Mouse (Mus musculus): ENCODE results near the gene Il2rb. TPM values are rescaled to one million over a fixed set of nuclear protein-coding genes. Genes with fewer than 3 reads are reported as not detected.

The Il2rb gene
- polyA plus RNA-seq, 1 experiment from 2014 or later = not detected

GRCm38 (mm10) chr15:78533346-78533835, 38.3 kb upstream of the Il2rb start:
- Histone ChIP-seq H3K27ac (ENCODE audit: low read depth, low read length) (no peak overlapping the region), H3K4me2 (no peak overlapping the region), H3K27me3 (ENCODE audit: control insufficient read depth, insufficient read depth, low read length) (peaks cover 5% of the 10 kb centered on the region; the same call in 1 of the 2 replicates), H3K36me3 (ENCODE audit: control insufficient read depth, insufficient read depth, low read length) (no peaks in the 10 kb centered on the region), H3K4me3 (ENCODE audit: low read depth, low read length) (no peak overlapping the region), H3K9ac (ENCODE audit: low read depth, low read length) (no peak overlapping the region), H3K4me1 (ENCODE audit: control insufficient read depth, insufficient read depth, low read length) (peaks cover 30% of the 10 kb centered on the region), H3K9me3 (replicated peaks; ENCODE audit: control insufficient read depth, low read length) (no peaks in the 10 kb centered on the region)
- 64% methylated on average over 10 of the region's 10 CpGs for WGBS (ENCODE audit: insufficient replicate concordance)
- no peak for ATAC-seq (replicated peaks; ENCODE audit: insufficient number of reproducible peaks, low FRiP score, low TSS enrichment)

- WGBS (ENCODE audit: insufficient replicate concordance) = 72% methylated on average over 10 of the region's 10 CpGs
- Histone ChIP-seq H3K27me3 (ENCODE audit: control insufficient read depth, insufficient read depth, low read length) (0 out of 2 replicates have a peak, but pooled peaks cover 2% of the 10 kb centered on the region), H3K27ac (ENCODE audit: low read depth, low read length) (no peak overlapping the region), H3K36me3 (ENCODE audit: control insufficient read depth, insufficient read depth, low read length) (no peaks in the 10 kb centered on the region), H3K9ac (ENCODE audit: low read depth, low read length) (no peak overlapping the region), H3K4me2 (no peak overlapping the region), H3K4me1 (ENCODE audit: control insufficient read depth, insufficient read depth, low read length) (peaks cover 35% of the 10 kb centered on the region), H3K4me3 (ENCODE audit: low read depth, low read length) (no peak overlapping the region), H3K9me3 (replicated peaks; ENCODE audit: control insufficient read depth, low read length) (no peaks in the 10 kb centered on the region)
- no peak for ATAC-seq (replicated peaks; ENCODE audit: insufficient number of reproducible peaks, low FRiP score, low TSS enrichment)
These were observed 37.7 kb upstream of the Il2rb start for GRCm38 (mm10) chr15:78532566-78533345.

- Histone ChIP-seq H3K36me3 (ENCODE audit: control insufficient read depth, insufficient read depth, low read length) (no peaks in the 10 kb centered on the region), H3K27ac (ENCODE audit: low read depth, low read length) (peak overlapping the region; percentile 80), H3K9me3 (replicated peaks; ENCODE audit: control insufficient read depth, low read length) (no peaks in the 10 kb centered on the region), H3K4me1 (ENCODE audit: control insufficient read depth, insufficient read depth, low read length) (peaks cover 39% of the 10 kb centered on the region), H3K9ac (ENCODE audit: low read depth, low read length) (peak overlapping the region; percentile 81), H3K4me2 (peak overlapping the region; percentile 64), H3K4me3 (ENCODE audit: low read depth, low read length) (peak overlapping the region; percentile 41), H3K27me3 (ENCODE audit: control insufficient read depth, insufficient read depth, low read length) (0 out of 2 replicates have a peak, but pooled peaks cover 2% of the 10 kb centered on the region)
- ATAC-seq (replicated peaks; ENCODE audit: insufficient number of reproducible peaks, low FRiP score, low TSS enrichment) = peak; percentile 70
- 1% methylated on average over 25 of the region's 25 CpGs for WGBS (ENCODE audit: insufficient replicate concordance)
These were observed 36.9 kb upstream of the Il2rb start for GRCm38 (mm10) chr15:78531901-78532469.

- Histone ChIP-seq H3K4me1 (ENCODE audit: control insufficient read depth, insufficient read depth, low read length) (peaks cover 39% of the 10 kb centered on the region), H3K27ac (ENCODE audit: low read depth, low read length) (peak overlapping the region; percentile 80), H3K9ac (ENCODE audit: low read depth, low read length) (peak overlapping the region; percentile 81), H3K4me2 (peak overlapping the region; percentile 64), H3K36me3 (ENCODE audit: control insufficient read depth, insufficient read depth, low read length) (no peaks in the 10 kb centered on the region), H3K9me3 (replicated peaks; ENCODE audit: control insufficient read depth, low read length) (no peaks in the 10 kb centered on the region), H3K4me3 (ENCODE audit: low read depth, low read length) (no peak overlapping the region), H3K27me3 (ENCODE audit: control insufficient read depth, insufficient read depth, low read length) (no peaks in the 10 kb centered on the region)
- 60% methylated on average over 4 of the region's 4 CpGs for WGBS (ENCODE audit: insufficient replicate concordance)
- ATAC-seq (replicated peaks; ENCODE audit: insufficient number of reproducible peaks, low FRiP score, low TSS enrichment) = no peak
These were observed 36.3 kb upstream of the Il2rb start for GRCm38 (mm10) chr15:78531451-78531720.

- Histone ChIP-seq H3K36me3 (ENCODE audit: control insufficient read depth, insufficient read depth, low read length) (no peaks in the 10 kb centered on the region), H3K27ac (ENCODE audit: low read depth, low read length) (peak within 1 kb of the TSS; percentile 80), H3K4me1 (ENCODE audit: control insufficient read depth, insufficient read depth, low read length) (peaks cover 39% of the 10 kb centered on the region), H3K9ac (ENCODE audit: low read depth, low read length) (peak within 1 kb of the TSS; percentile 81), H3K4me3 (ENCODE audit: low read depth, low read length) (peak within 1 kb of the TSS; percentile 41), H3K27me3 (ENCODE audit: control insufficient read depth, insufficient read depth, low read length) (no peaks in the 10 kb centered on the region), H3K9me3 (replicated peaks; ENCODE audit: control insufficient read depth, low read length) (no peaks in the 10 kb centered on the region), H3K4me2 (peak within 1 kb of the TSS; percentile 64)
- 61% methylated on average over 17 of the region's 17 CpGs for WGBS (ENCODE audit: insufficient replicate concordance)
- ATAC-seq (replicated peaks; ENCODE audit: insufficient number of reproducible peaks, low FRiP score, low TSS enrichment) = no peak
These were observed 35.8 kb upstream of the Il2rb start, which contains the start of gene C1qtnf6 for GRCm38 (mm10) chr15:78530671-78531450. Gene C1qtnf6, minus strand, starts transcription at chr15:78531416.

- Histone ChIP-seq H3K9me3 (replicated peaks; ENCODE audit: control insufficient read depth, low read length) (no peaks in the 10 kb centered on the region), H3K9ac (ENCODE audit: low read depth, low read length) (no peak overlapping the region), H3K36me3 (ENCODE audit: control insufficient read depth, insufficient read depth, low read length) (no peaks in the 10 kb centered on the region), H3K4me2 (peak overlapping the region; percentile 60), H3K27me3 (ENCODE audit: control insufficient read depth, insufficient read depth, low read length) (no peaks in the 10 kb centered on the region), H3K4me1 (ENCODE audit: control insufficient read depth, insufficient read depth, low read length) (peaks cover 39% of the 10 kb centered on the region), H3K27ac (ENCODE audit: low read depth, low read length) (no peak overlapping the region), H3K4me3 (ENCODE audit: low read depth, low read length) (peak overlapping the region; percentile 43; the same call in 1 of the 2 replicates)
- WGBS (ENCODE audit: insufficient replicate concordance) = 69% methylated on average over 3 of the region's 3 CpGs
- no peak for ATAC-seq (replicated peaks; ENCODE audit: insufficient number of reproducible peaks, low FRiP score, low TSS enrichment)
These were observed 35.1 kb upstream of the Il2rb start for GRCm38 (mm10) chr15:78530141-78530540.

GRCm38 (mm10) chr15:78529428-78529990, 34.4 kb upstream of the Il2rb start:
- peaks cover 39% of the 10 kb centered on the region for H3K4me1 ChIP-seq (ENCODE audit: control insufficient read depth, insufficient read depth, low read length)
- H3K9ac ChIP-seq (ENCODE audit: low read depth, low read length) = peak overlapping the region; percentile 74
- no peaks in the 10 kb centered on the region for H3K27me3 ChIP-seq (ENCODE audit: control insufficient read depth, insufficient read depth, low read length)
- WGBS (ENCODE audit: insufficient replicate concordance) = 4% methylated on average over 15 of the region's 15 CpGs
- H3K4me3 ChIP-seq (ENCODE audit: low read depth, low read length) = peak overlapping the region; percentile 43
- no peaks in the 10 kb centered on the region for H3K9me3 ChIP-seq (replicated peaks; ENCODE audit: control insufficient read depth, low read length)
- peak overlapping the region; percentile 85 for H3K27ac ChIP-seq (ENCODE audit: low read depth, low read length)
- no peaks in the 10 kb centered on the region for H3K36me3 ChIP-seq (ENCODE audit: control insufficient read depth, insufficient read depth, low read length)
- peak overlapping the region; percentile 60 for H3K4me2 ChIP-seq
- ATAC-seq (replicated peaks; ENCODE audit: insufficient number of reproducible peaks, low FRiP score, low TSS enrichment) = peak; percentile 41

GRCm38 (mm10) chr15:78528726-78529411, 33.8 kb upstream of the Il2rb start:
- ATAC-seq (replicated peaks; ENCODE audit: insufficient number of reproducible peaks, low FRiP score, low TSS enrichment) = no peak
- peaks cover 39% of the 10 kb centered on the region for H3K4me1 ChIP-seq (ENCODE audit: control insufficient read depth, insufficient read depth, low read length)
- H3K36me3 ChIP-seq (ENCODE audit: control insufficient read depth, insufficient read depth, low read length) = no peaks in the 10 kb centered on the region
- H3K27ac ChIP-seq (ENCODE audit: low read depth, low read length) = peak overlapping the region; percentile 85
- H3K9ac ChIP-seq (ENCODE audit: low read depth, low read length) = peak overlapping the region; percentile 74
- peak overlapping the region; percentile 60 for H3K4me2 ChIP-seq
- no peaks in the 10 kb centered on the region for H3K9me3 ChIP-seq (replicated peaks; ENCODE audit: control insufficient read depth, low read length)
- peak overlapping the region; percentile 43 for H3K4me3 ChIP-seq (ENCODE audit: low read depth, low read length)
- WGBS (ENCODE audit: insufficient replicate concordance) = 34% methylated on average over 11 of the region's 11 CpGs
- H3K27me3 ChIP-seq (ENCODE audit: control insufficient read depth, insufficient read depth, low read length) = no peaks in the 10 kb centered on the region
